Mouse (Mus musculus): ENCODE measurements at regions not wholly inside any gene's neighbourhood (a gene's known extent, or its start where the extent isn't known, plus 50 kb on each side); places are given as distances from the start of the nearest gene placed in this dataset.
"Not testable (repeated sequence)": the region's sequence is repeated elsewhere in the genome, so short reads cannot be mapped to it uniquely, and the experiment has no call there.

- intact Hi-C loops (cut with DNase I); H3K4me3 ChIP-seq; H3K27ac ChIP-seq; DNase-seq (ENCODE audit: extremely low spot score in 1 of 2, low spot score in 2 of 2): not testable (repeated sequence)
Measured at GRCm38 (mm10) chr8:55347851-55348250, 393.2 kb downstream of the Gpm6a start.

- intact Hi-C loops (cut with DNase I); H3K4me3 ChIP-seq; H3K27ac ChIP-seq: not testable (repeated sequence)
- DNase-seq (ENCODE audit: extremely low spot score in 1 of 2, low spot score in 2 of 2), result peak in 1 of 2 experiments; percentile 26
Measured at GRCm38 (mm10) chr8:55359851-55360250, 405.2 kb downstream of the Gpm6a start.

- DNase-seq (ENCODE audit: extremely low spot score in 1 of 2, low spot score in 2 of 2), result peak; percentile 18 to 30
- H3K27ac ChIP-seq; intact Hi-C loops (cut with DNase I); H3K4me3 ChIP-seq: not testable (repeated sequence)
Measured at GRCm38 (mm10) chr8:55367431-55367830, 412.8 kb downstream of the Gpm6a start.

GRCm38 (mm10) chr8:55397046-55397445, 442.4 kb downstream of the Gpm6a start:
- no peak overlapping the region for H3K27ac ChIP-seq
- DNase-seq (ENCODE audit: extremely low spot score in 1 of 2, low spot score in 2 of 2), result no peak
- intact Hi-C loops (cut with DNase I), result no loop called here
- no peak for TF ChIP-seq CTCF (IDR thresholded peaks at IDR 0.05)
- H3K4me3 ChIP-seq, result no peak overlapping the region

- no peak for DNase-seq (ENCODE audit: extremely low spot score in 1 of 2, low spot score in 2 of 2)
- Histone ChIP-seq H3K27ac (no peak overlapping the region), H3K4me3 (no peak overlapping the region)
- intact Hi-C loops (cut with DNase I), result no loop called here
- TF ChIP-seq CTCF (IDR thresholded peaks at IDR 0.05), result peak; percentile 42
Measured at GRCm38 (mm10) chr8:55398331-55398730, 443.7 kb downstream of the Gpm6a start.

GRCm38 (mm10) chr8:55400412-55400811, 445.8 kb downstream of the Gpm6a start:
- intact Hi-C loops (cut with DNase I), result no loop called here
- no peak for TF ChIP-seq CTCF (IDR thresholded peaks at IDR 0.05)
- H3K27ac ChIP-seq, result no peak overlapping the region
- DNase-seq (ENCODE audit: extremely low spot score in 1 of 2, low spot score in 2 of 2), result no peak
- no peak overlapping the region for H3K4me3 ChIP-seq

- H3K27ac ChIP-seq; DNase-seq (ENCODE audit: extremely low spot score in 1 of 2, low spot score in 2 of 2); H3K4me3 ChIP-seq: not testable (repeated sequence)
- intact Hi-C loops (cut with DNase I), result loop anchor here (1.0 to 2.0 kb wide), 2 partner anchors 117 to 1078 kb away; no protein-coding TSS in a partner anchor
- TF ChIP-seq CTCF (IDR thresholded peaks at IDR 0.05), result peak; percentile 4; the same call in 1 of the 2 replicates
Measured at GRCm38 (mm10) chr8:55406903-55407302, 452.3 kb downstream of the Gpm6a start.

Measured in left cerebral cortex, adult 2 months (tissue).